Mouse (Mus musculus) lung, adult 18-20 months (tissue): ENCODE measurements around the gene Zranb1.
A peak's percentile ranks its signal among the peaks of the same experiment; 100 is the strongest.

Experiments
- DNase-seq, 2 experiments: peaks; one replicate each; pipeline ENCODE4 v3.0.0; 2022; ENCODE audit warnings: mixed read lengths in 2 of 2

The Zranb1 gene

DNA sequence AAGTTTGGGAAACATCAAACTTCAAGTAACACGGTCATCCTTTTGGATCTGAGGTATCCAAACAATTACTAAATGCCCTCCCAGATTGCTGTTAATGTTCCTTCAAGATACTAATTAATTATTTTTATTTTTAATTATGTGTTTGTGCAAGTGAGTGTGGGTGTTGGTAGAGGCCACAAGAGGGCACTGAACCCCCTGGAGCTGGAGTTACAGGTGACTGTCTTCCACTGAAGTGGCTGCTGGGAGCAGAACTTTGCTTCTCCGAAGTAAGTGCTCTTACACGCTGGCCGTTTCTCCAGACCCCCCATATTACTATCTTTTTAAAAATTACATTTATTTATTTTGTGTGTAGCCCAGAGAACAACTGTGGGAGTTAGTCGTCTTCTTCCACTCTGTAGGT lies 887 bp upstream of the Zranb1 start:
- no peak for DNase-seq

DNA sequence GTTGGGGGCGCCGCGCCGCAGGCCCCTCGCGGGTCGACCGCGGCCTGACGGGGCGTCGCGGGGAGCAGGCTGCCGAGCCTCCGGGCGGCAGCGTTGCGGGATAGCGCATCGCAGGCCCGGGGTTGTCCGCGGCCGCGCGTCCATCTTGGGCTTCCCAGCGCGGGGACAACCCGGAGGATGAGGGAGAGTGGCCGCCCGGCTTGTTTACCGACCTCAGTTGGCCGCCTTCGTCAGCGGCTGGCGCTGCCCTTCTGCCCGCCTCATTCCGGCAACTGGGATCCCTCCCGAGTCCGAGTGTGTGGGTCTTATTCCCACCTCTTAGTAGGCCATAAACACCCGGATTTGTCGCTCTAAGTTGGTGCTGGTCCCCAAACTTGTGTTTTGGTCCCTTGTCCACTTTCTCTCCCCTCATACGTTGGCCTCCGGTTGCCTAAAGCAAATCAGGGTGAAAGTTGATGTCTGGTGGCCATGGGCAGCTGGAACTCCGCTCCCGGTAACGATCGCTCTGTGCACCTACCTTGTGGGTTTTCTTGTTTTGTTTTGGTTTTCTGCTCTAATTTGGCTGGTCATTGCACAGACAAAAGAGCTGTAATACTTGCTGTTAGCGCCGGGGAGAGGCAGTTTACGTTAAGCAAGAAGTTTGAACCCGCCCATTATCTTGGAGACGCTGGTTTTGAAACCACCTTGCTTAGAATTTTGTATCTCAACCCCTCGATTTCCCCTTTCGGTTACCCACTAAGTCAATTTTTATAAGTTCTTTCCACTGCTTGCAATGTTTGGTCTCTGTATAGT lies 814 bp downstream of the Zranb1 start:
- DNase-seq, result peak; percentile 49 to 55

DNA sequence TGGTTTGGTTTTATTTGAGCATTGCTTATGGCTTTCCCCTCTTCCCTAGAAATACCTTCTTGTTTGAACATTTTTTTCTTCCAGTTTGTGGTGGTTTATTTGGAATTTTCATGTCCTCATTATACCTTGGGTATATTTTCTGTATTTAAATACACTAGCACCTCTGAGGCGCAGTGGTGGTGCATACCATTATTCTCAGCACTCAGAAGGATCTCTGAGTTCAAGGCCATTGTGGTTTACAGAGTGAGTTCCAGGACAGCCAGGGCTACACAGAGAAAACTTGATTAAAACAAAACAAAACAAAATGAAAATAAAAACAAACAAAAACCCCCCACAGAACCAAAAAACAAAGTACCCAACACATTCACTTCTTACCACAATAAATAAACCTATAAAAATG lies 2.4 kb downstream of the Zranb1 start:
- no peak for DNase-seq

DNA sequence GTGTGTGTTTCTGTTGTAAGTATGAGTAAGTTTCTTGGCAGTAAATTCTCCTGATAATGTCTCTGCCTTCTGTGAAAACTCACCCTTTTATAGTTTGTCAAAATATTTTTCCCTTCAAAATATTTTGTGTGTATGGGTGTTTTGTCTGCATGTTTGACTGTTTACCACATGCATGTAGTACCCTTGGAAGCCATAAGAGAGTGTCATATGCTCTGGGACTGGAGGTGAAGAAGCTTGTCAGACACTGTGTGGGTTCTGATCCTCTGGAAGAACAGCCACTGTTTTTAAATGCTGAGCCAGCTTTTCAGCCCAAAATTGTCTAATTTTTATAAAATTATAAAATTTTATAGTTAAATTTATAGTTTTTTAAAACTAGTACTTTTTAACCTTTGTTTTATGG lies 3.8 kb downstream of the Zranb1 start:
- DNase-seq, result no peak

DNA sequence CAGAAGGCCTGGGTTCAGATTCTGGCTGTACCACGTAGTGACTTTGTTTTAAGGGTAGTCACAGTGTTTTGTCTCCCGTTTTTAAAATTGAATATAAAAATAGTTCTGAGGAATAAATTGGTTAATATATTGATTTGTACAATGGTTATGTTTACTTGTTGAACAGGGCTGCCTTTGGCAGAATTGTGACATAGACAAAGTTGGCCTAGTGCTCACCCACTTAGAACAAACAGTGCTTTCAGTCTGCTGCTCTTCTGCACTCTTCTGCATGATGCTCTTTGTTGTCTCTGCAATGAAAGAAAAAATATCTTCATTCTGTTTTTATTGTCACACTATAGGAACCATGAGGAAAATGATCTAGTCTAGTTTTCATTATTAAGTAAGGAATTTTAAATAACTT lies 8.2 kb downstream of the Zranb1 start:
- DNase-seq, result no peak

DNA sequence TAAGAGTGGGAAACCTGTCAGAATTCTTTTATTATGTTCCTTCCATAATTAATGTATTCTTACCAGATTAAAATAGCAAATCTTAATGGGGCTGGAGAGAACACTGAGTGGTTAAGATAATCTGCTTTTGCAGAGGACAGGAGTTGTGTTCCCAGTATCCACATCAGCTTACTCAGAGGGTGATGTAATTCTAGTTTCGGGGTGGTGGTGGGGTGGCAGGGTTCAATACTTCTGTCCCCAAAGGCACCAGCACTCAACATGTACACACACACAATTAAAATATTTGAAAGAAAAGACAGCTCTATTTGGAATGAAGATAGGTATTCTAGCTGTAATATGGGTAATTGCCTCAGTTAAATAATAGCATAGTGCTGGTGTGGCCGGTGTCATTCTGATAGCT lies 9.6 kb downstream of the Zranb1 start:
- DNase-seq, result no peak

DNA sequence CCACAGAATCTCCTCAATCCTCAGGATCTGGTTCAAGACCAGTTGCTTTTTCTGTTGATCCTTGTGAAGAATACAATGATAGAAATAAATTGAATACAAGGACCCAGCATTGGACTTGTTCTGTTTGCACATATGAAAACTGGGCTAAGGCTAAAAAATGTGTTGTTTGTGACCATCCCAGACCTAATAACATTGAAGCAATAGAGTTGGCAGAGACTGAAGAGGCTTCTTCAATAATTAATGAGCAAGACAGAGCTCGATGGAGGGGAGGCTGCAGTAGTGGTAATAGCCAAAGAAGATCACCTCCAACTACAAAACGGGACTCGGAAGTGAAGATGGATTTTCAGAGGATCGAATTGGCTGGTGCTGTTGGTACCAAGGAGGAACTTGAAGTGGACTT lies 19.0 kb downstream of the Zranb1 start:
- no peak for DNase-seq

DNA sequence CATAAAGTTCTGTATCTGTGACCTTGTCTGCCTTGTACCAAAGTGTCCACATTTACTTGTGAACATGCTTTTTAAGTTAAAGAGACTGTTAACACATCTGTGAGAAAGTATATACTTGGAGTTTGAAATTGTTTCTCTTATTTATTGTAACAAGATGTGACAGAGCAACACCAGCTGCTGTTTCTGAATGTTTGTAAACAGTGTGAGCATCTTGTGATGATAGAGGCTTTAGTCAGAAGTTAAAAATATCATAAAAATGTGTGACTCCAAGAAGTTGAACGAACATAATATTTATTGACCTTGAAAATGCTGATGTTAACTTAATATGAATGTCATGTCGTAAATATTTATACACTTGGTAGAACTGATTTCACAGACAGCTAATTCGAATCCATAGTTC lies 19.7 kb downstream of the Zranb1 start:
- DNase-seq, result no peak

DNA sequence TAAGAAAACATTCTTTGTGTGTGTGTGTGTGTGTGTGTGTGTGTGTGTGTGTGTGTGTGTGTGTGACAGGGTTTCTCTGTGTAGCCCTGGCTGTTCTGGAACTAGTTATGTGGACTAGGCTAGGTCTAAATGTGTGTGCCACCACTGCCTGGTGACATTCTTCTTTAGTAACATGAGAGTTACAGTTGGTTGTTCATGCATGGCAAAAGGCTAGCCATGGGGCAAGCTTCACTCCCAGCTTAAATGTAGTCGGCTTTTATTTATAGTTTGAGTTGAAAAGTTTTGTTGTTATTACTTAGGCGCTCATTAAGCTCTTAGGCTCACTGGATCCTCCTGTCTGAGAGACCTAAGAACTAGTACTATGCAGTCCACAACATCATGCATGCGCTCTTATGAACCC lies 33.5 kb downstream of the Zranb1 start:
- no peak for DNase-seq

DNA sequence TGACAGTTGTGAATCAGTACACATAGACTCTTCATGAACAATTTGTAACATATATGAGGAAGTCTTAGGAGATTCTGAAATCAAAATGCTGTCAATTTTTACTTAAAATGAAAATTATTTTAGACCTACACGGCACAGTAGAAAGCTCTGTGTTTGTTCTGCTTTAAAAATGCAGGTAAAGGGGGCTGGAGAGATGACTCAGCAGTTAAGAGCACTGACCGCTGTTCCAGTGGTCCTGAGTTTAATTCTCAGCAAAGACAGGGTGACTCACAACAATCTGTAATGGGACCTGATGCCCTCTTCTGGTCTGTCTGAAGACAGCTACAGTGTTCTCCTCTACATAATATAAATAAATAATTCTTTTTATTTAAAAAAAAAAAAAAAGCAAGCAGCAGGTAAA lies 34.8 kb downstream of the Zranb1 start:
- DNase-seq, result no peak

DNA sequence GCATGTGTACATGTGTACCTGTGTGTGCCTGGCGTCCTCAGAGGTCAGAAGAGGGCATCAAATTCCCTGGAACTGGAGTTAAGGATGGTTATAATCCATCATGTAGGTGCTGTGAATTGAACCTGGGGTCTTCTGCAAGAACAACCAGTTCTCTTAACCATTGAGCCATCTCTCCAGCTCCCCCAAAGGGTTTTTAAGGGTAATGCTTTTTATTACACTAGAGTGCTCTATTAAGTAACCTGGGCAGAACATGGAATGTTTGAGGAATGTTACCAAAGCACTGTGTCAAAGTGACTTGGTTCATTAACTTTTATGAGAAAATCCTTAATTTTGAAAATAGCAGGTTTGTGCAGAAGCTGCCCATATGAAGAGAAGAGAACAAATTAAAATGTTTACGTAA lies 41.1 kb downstream of the Zranb1 start:
- no peak for DNase-seq

DNA sequence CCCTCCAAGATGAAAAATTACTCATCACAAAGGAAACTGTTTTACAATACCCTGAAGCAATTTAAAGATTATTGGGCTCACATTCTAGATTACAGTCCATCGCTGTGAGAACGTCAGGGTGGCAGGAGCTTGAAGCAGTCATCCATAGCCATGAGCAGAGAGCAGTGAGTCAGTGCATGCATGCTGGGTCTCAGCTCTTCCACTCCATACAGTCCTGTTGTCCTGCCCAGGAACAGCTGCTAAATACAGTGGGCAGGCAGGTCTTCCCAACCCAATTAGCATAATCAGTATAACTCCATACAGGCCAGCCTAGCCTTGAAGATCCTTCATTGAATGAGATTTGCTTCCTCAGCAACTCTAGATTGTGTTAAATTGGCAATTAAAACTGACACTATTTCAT lies 45.1 kb downstream of the Zranb1 start:
- no peak for DNase-seq

DNA sequence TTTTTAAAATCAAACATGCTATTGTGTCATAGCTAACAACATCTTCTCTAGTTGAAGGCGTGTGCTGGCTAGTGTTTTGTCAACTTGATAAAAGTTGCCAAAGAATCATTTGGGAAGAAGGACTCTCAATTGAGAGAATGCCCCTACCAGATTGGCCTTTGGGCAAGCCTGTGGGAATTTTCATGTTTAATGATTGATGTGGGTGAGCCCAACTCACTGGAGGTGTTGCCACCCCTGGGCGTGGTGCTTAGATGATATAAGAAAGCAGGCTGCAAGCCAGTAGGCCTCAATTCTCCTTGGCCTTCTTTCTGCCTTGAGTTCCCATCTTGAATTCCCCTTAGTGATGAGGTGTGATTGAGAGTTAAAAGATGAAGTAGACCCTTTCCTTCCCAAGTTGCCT lies 47.0 kb downstream of the Zranb1 start:
- DNase-seq, result no peak

DNA sequence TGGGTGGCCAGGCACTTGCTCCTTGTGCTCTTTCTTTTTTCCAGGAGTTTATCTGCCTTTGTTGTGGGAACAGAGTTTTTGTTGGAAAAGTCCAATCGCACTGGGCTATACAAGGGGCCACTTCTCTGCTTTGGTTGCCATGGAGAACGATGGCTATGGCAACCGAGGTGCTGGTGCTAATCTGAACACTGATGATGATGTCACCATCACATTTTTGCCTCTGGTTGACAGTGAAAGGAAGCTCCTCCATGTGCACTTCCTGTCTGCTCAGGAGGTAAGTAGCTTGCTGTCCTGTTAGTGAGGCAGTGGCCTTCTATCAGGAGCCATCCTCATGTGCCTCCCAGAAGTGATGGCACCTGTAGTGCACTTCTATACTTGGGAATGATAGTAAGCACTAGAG lies 51.7 kb downstream of the Zranb1 start:
- no peak for DNase-seq

DNA sequence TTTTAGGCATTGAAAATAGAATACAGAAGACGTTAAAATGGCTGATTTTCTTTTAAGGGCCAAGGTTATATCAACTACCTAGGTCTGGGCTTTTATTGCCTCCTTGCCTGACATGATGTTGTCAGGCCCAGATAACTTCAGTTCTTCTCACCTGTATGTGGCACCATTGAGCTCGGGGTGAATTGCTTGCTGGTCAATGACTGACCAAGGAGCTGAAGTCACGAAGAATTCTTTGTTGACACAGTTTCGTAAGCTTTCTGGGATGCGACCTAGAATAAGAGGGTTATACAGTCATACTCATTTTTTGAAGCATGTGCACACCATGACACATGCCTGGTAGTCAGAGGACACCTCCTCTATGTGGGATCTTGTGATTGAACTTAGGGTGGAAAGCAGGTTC lies 58.9 kb downstream of the Zranb1 start:
- DNase-seq, result no peak

DNA sequence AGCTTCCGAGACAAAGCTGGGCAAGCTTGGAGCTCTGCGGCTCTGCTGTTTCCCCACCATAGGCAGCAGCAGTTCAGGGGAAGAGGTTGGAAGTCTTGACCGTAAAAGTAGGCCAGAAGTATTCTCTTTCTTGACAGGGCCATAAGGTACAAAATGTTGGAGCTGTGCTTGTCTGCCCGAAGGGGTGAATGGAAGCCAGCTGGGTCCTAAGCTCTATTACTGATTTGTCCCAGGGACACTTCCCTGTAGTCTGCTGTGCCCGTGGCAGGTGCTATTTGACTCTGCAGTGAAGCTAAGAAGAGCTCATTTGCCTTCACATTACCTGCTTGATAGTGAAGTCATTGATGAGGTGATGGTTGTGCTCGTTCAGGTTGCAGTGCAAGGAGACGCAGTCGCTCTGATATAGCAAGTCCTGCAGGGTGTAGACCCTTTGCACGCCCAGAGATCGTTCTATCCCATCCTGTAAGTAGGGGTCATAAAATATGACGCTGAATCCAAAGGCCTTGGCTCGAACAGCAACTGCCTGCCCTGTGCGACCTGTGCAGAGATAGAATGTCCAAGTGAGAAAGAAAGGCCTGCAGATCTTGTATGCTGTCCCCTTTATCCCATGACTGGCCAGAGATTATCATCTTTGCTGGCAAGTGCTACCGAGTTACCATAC lies 60.4 kb downstream of the Zranb1 start:
- no peak for DNase-seq

DNA sequence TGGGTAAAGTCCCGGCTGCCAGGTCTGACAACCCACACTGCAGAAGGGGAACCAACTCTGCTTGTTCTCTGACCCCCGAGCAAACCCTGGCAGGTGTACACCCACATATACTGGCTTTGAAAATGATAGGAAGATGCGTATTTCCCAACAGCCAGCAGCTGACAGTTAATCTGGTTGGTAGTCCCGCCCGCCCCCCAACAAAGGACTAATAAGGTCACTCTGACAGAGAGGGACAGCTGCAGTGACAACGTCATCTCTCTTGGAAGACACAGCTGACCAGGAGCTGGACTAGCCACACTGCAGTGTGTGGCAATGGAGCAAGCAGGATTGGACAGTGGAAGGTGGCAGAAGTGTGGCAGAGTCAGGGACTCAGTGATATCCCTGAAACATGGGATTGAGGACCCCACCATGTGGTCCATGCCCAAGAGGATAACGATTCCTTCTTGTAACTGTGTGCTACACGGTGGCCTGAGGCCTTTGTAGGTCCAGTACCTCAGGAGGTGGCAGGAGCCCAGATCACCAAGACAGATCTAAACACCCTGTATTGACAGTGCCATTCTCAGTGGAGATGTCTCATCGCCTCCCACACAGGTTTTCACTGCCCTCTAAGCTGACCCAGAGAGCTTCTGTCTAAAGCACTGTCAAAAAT lies 62.1 kb downstream of the Zranb1 start:
- peak in 1 of 2 experiments; percentile 2 for DNase-seq

DNA sequence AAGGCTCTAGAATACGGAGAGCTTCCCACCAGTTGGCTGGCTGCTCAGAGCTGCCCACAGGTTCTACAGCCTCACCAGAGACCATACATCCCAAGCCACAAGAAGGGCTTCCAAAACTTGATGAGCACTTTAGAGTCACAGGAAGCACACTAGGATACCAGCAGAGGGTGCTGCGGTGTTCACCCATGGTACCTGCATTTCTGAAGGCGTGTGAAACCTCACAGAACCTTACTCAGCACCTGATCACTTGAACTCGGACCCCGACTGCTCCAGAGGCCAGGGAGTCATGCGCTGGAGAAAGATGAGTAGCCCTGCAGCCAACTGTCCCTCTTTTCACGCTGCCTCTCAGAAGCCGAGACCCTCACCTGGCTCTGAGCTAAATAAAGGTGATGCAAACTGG lies 63.2 kb downstream of the Zranb1 start:
- peak in 1 of 2 experiments; percentile 2 for DNase-seq

DNA sequence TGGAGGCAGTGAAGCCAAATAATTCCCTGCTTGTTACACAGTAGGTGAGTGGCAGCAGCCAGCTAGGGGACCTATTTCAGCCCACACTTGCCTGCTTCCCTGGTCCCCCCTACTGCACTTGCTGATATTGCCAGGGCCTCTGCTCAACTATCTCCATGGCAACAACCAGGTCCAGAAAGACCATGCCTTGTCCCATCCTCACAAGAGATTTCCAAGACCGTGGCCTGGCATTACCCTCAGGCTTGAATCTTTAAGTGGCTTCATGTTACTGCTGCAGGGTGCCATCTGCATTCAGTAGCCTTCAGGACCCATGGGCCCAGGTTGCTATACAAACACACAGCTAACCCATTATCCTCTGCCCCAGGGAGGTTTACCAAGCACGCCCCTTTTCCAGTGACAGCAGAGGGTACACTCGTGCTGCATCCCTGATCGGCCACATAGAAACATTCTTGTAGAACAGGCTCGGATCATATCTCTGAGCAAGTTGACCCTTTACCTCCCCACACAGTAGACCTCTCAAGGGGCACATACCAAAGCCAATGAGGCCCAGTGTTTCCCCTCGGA lies 63.8 kb downstream of the Zranb1 start:
- DNase-seq, result no peak

DNA sequence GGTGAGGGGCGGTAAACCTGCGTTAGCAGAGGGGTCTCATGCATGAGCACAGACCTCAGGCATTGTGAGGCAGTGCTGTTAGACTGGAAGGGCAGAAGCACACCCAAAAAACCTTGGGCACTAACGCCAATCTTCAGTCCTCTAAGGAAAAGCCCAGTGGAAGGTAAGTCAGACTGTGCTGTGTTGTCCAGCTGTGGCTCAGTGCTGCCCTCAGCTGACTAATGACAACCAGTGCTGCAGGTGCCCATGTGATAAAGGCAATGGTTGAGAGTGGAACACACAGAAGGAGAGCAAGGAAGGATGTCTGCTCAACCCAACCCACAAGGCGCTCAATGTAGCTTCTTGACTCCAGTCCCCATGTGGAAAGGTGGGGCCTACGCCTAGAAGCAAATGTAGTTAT lies 65.4 kb downstream of the Zranb1 start:
- DNase-seq, result peak in 1 of 2 experiments; percentile 5

DNA sequence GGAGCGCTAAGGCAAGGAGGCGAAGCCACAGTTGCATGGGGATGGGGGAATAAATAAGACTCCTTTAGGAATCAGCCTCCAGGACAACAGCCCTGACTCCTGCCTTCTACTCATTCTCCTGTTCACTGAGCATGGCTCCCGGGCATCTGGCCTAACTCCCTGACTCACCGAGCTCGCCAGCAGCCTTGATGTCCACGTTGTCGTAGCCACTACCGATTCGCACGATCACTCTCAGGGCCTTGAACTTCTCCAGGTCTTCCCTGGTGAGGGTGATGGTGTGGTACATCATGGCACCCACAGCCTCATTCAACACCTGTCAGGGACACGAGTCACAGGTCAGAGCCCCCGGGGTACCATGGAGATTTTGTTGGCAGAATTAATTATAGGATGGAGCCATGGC lies 67.7 kb downstream of the Zranb1 start:
- DNase-seq, result peak in 1 of 2 experiments; percentile 2

DNA sequence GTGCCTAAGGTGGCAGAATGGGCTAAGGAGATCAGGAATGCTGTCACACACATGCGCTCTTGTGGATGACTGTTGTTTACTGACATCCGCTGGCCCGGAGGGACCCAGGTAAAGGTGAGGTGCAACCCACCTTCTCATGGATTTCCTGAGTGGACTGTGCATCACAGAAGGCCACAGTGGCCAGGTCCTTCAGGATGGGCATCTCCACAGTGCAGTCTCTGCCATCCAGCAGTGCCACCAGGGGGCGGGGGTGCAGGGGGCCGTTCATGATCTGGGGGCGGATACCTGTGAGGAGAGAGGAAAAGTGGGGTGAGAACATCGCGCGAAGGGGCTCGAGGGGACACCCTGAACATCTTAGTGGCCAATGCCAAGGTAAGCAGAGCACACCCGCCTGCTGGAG lies 68.1 kb downstream of the Zranb1 start:
- DNase-seq, result peak in 1 of 2 experiments; percentile 2

DNA sequence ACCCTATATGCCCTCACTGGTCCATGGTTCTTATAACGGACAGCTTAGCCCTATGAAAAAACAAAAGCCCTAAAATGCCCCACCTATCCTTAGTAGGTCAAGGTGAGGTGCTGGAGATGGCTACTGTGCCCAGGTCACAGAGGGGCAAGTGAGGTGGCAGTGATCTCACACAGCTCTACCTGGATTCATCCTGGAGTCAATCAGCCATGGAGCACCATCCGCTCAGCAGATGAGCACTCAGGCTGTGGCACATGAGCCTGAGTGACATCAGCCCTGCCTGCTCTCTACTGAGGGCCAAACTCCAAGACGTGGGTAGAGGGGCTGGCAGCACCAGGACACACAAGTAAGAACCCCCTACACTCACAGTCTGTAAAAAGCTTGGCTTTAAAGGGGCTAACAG lies 70.4 kb downstream of the Zranb1 start:
- no peak for DNase-seq

DNA sequence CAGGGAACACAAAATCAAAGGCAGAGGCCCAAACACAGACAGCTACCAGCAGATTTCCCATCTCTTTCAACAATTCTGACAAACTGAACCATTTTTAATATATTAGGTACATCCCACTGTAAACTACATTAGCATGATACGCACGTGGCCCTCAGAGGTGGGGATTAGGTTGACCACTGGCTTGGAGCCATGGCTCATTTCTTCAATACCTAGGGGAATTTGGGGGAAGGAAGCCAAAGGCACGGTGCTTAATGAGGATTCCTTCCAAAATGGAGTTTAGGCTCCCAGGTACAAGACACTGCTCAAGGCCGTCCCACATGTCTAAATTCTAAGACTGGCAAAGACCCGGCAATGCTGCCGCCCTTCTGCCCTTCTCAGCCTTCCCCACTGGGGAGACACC lies 71.3 kb downstream of the Zranb1 start:
- DNase-seq, result no peak
